Mouse (Mus musculus): ENCODE results near the gene Traf5. TPM values are rescaled to one million over a fixed set of nuclear protein-coding genes. Genes with fewer than 3 reads are reported as not detected.

Gene Traf5
- polyA plus RNA-seq, 1 experiment from 2014 or later = 2.6 TPM

DNA sequence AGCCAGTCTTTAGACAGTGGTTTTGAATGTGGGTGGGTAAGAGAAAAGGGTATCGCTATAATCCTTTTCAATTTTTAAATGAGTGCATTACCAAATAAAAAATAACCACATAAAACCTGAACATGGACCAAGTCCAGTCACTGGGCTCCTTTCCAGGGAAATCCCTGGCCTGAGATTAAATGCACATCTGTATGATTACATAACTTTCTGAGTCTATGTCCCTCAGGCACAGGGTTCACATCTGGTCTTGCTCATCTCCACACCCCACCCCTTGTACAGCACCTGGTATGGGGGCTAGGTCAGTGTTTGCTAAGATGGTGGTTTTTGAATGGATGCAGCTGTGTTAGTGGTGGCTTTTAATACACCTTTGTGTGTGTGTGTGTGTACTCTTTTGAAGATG lies 19.9 kb downstream of the Traf5 start:
- no peak overlapping the region for H3K4me2 ChIP-seq (replicated peaks)
- H3K27ac ChIP-seq = no peak overlapping the region
- no peaks in the 10 kb centered on the region; the same call in 1 of the 2 replicates for H3K4me1 ChIP-seq (replicated peaks)
- no peaks in the 10 kb centered on the region for H3K36me3 ChIP-seq
- H3K9me3 ChIP-seq = no peaks in the 10 kb centered on the region
- H3K4me3 ChIP-seq (replicated peaks) = no peak overlapping the region
- no peaks in the 10 kb centered on the region for H3K27me3 ChIP-seq
- no peak for ATAC-seq
- 89% methylated on average over 1 of the region's 1 CpGs for WGBS
- no peak overlapping the region for H3K9ac ChIP-seq (replicated peaks)

DNA sequence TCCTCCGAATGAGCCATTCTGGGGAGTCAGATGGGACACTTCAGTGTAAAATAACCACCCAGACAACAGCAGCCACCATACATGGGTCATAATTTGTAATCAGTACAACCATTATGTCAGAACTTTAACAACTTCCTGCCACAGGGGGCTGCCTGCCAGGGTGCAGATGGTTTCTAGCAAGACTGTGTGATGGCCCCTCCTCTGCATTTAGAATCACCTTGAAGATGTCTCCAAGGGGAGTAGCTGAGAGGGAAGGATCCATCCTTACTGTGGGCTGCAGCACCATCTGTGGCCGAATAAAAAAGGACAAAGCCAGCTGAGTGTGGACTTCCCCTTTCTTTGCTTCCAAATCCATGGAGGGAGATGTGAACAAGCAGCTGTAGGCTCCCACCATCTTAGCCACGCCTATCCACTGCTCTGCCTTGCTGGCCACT lies 21.7 kb downstream of the Traf5 start:
- no peaks in the 10 kb centered on the region; the same call in 1 of the 2 replicates for H3K4me1 ChIP-seq (replicated peaks)
- H3K4me3 ChIP-seq (replicated peaks) = no peak overlapping the region
- H3K27me3 ChIP-seq = no peaks in the 10 kb centered on the region
- no peak for ATAC-seq
- 65% methylated on average over 3 of the region's 3 CpGs for WGBS
- no peak overlapping the region for H3K9ac ChIP-seq (replicated peaks)
- no peak overlapping the region for H3K27ac ChIP-seq
- H3K9me3 ChIP-seq = no peaks in the 10 kb centered on the region
- H3K4me2 ChIP-seq (replicated peaks) = no peak overlapping the region
- no peaks in the 10 kb centered on the region for H3K36me3 ChIP-seq

- Histone ChIP-seq H3K27ac (peak overlapping the region; percentile 36; the same call in 1 of the 2 replicates), H3K4me2 (replicated peaks) (no peak overlapping the region), H3K27me3 (no peaks in the 10 kb centered on the region), H3K4me1 (replicated peaks) (no peaks in the 10 kb centered on the region; the same call in 1 of the 2 replicates), H3K9ac (replicated peaks) (no peak overlapping the region), H3K4me3 (replicated peaks) (no peak overlapping the region), H3K36me3 (no peaks in the 10 kb centered on the region), H3K9me3 (no peaks in the 10 kb centered on the region)
- 62% methylated on average over 13 of the region's 13 CpGs for whole genome bisulfite sequencing
- no peak for ATAC-seq
These were observed 22.3 kb downstream of the Traf5 start for GRCm38 (mm10) chr1:192069971-192070591.

DNA sequence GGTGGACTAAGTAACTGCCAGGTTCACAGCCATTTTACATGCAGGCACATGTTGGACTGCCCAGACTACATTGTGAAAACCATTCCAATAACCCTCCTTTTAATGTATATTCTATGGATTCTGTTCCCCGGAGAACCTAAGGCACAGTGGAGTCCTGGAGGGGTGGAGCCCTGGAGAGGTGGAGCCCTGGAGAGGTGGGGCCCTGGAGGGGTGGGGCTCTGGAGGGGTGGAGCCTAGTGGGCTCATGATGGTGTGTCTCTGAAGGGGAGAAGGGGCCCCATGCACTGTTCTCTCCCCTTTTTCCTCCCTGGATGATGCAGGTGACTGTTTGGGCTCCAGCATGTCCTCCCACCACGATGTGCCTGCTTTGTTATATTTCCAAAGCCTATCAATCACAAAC lies 24.2 kb downstream of the Traf5 start:
- H3K27me3 ChIP-seq = no peaks in the 10 kb centered on the region
- no peaks in the 10 kb centered on the region for H3K36me3 ChIP-seq
- H3K27ac ChIP-seq = no peak overlapping the region
- no peak overlapping the region for H3K4me3 ChIP-seq (replicated peaks)
- no peak for ATAC-seq
- H3K4me2 ChIP-seq (replicated peaks) = no peak overlapping the region
- no peaks in the 10 kb centered on the region; the same call in 1 of the 2 replicates for H3K4me1 ChIP-seq (replicated peaks)
- no peak overlapping the region for H3K9ac ChIP-seq (replicated peaks)
- no peaks in the 10 kb centered on the region for H3K9me3 ChIP-seq
- 68% methylated on average over 2 of the region's 2 CpGs for WGBS

GRCm38 (mm10) chr1:192066956-192067355 lies 25.4 kb downstream of the Traf5 start:
- ATAC-seq = no peak
- 94% methylated on average over 3 of the region's 3 CpGs for WGBS
- no peak overlapping the region for H3K9ac ChIP-seq (replicated peaks)
- H3K4me2 ChIP-seq (replicated peaks) = no peak overlapping the region
- H3K4me1 ChIP-seq (replicated peaks) = no peaks in the 10 kb centered on the region; the same call in 1 of the 2 replicates
- no peak overlapping the region for H3K27ac ChIP-seq
- no peaks in the 10 kb centered on the region for H3K36me3 ChIP-seq
- H3K9me3 ChIP-seq = no peaks in the 10 kb centered on the region
- H3K27me3 ChIP-seq = no peaks in the 10 kb centered on the region
- H3K4me3 ChIP-seq (replicated peaks) = no peak overlapping the region

DNA sequence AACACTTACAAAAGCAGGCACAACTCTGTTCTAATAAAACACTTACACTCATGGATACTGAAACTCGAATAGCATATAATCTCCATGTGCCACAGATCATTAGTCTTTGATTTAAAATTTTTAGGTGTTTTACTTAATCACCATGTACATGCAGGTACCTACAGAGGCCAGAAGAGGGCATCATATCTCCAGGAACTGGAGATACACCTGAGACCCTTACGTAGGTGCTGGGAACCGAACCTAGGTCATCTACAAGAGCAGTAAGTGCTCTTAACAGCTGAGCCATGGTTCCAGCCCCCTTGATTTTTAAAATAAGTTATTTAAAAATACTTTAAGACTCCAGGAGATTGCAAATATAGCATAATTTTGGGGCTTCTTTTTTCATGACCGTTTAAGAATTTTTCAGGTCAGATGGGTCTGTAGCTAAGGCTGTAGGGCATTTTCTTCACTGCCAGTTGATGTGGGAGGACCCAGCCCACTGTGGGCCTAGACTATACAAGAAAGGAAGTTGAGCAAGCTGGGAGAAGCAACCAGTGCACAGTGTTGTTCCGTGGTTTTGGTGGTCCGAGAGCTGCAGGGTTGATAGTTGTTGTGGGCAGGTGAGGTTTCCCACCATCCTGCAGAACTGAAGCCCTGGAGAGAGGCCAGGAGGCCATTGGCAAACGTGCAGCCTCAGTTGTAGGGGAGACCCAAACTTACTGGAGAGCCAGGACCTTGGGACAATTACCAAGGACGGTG lies 29.0 kb downstream of the Traf5 start:
- no peaks in the 10 kb centered on the region for H3K4me1 ChIP-seq (replicated peaks)
- H3K4me3 ChIP-seq (replicated peaks) = no peak overlapping the region
- H3K4me2 ChIP-seq (replicated peaks) = no peak overlapping the region
- no peak overlapping the region for H3K9ac ChIP-seq (replicated peaks)
- no peak for ATAC-seq
- 93% methylated on average over 8 of the region's 8 CpGs for WGBS
- no peaks in the 10 kb centered on the region for H3K36me3 ChIP-seq
- H3K9me3 ChIP-seq = no peaks in the 10 kb centered on the region
- no peaks in the 10 kb centered on the region for H3K27me3 ChIP-seq
- H3K27ac ChIP-seq = no peak overlapping the region

DNA sequence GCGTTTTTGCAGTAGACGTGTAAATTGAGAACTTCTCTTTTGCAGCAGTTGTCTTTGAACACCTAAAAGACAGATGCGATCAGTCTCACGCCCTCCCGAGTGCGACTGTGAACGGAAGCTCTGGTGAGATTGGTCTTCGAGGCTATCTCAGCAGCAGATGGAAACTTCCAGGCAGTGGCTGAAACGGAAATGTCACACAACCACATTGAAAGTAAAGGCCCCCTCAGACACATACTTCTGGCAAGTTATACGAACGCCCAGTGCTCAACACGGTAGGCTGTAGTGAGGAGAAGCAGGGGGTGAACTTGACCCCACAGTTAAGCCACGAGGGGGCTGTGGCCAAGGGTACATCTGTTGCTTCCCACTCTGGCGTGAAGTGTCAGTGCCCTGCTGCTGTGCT lies 29.7 kb downstream of the Traf5 start:
- Histone ChIP-seq H3K27me3 (no peaks in the 10 kb centered on the region), H3K36me3 (no peaks in the 10 kb centered on the region), H3K9ac (replicated peaks) (no peak overlapping the region), H3K4me2 (replicated peaks) (no peak overlapping the region), H3K27ac (no peak overlapping the region), H3K9me3 (no peaks in the 10 kb centered on the region), H3K4me1 (replicated peaks) (no peaks in the 10 kb centered on the region), H3K4me3 (replicated peaks) (no peak overlapping the region)
- WGBS = 90% methylated on average over 14 of the region's 14 CpGs
- no peak for ATAC-seq

GRCm38 (mm10) chr1:192061666-192062306 lies 30.6 kb downstream of the Traf5 start:
- Histone ChIP-seq H3K9me3 (no peaks in the 10 kb centered on the region), H3K4me2 (replicated peaks) (no peak overlapping the region), H3K36me3 (no peaks in the 10 kb centered on the region), H3K9ac (replicated peaks) (no peak overlapping the region), H3K27me3 (no peaks in the 10 kb centered on the region), H3K27ac (no peak overlapping the region), H3K4me3 (replicated peaks) (no peak overlapping the region), H3K4me1 (replicated peaks) (no peaks in the 10 kb centered on the region)
- 87% methylated on average over 4 of the region's 4 CpGs for WGBS
- no peak for ATAC-seq

DNA sequence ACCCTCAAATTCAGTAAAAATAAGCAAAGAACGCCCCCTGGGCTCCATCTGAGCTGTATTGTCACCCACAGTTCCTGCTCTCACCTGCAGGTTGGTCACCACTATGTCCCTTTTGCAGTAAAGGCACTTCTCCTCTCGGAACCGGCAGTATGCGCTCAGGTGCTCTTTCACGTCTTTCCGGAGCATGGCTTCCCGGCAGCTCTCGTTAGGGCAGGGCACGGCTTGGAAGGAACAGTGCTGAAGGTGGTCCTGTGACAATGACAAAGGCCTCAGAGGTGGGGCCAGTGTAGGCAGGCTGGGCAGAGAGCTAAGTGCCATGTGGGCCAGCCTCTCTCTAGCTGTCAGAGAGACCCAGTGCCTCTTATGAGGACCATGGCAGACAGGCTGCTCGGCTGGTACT lies 33.4 kb downstream of the Traf5 start:
- no peak overlapping the region for H3K9ac ChIP-seq (replicated peaks)
- no peaks in the 10 kb centered on the region for H3K9me3 ChIP-seq
- H3K27ac ChIP-seq = no peak overlapping the region
- no peak overlapping the region for H3K4me3 ChIP-seq (replicated peaks)
- H3K4me1 ChIP-seq (replicated peaks) = no peaks in the 10 kb centered on the region
- no peaks in the 10 kb centered on the region for H3K36me3 ChIP-seq
- no peak overlapping the region for H3K4me2 ChIP-seq (replicated peaks)
- H3K27me3 ChIP-seq = no peaks in the 10 kb centered on the region
- ATAC-seq = no peak
- 83% methylated on average over 10 of the region's 10 CpGs for WGBS

DNA sequence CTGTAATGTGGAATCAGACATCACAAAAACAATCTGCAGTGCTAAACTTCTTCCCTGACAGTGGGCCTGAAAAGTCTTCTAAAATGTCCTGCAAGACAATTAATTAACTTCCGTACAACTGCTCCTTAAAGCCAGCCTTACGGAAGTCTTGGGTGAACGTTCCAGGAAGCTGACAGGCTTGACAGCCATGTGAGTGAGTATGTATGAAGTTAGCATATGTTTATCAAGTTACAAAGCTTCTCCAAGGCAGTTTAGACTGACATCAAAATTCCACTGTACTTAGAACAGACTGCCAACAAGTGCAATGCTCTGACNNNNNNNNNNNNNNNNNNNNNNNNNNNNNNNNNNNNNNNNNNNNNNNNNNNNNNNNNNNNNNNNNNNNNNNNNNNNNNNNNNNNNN lies 38.6 kb downstream of the Traf5 start:
- Histone ChIP-seq H3K4me2 (replicated peaks) (no peak overlapping the region), H3K9ac (replicated peaks) (no peak overlapping the region), H3K36me3 (no peaks in the 10 kb centered on the region), H3K27me3 (no peaks in the 10 kb centered on the region), H3K27ac (no peak overlapping the region), H3K4me3 (replicated peaks) (no peak overlapping the region), H3K9me3 (no peaks in the 10 kb centered on the region), H3K4me1 (replicated peaks) (no peaks in the 10 kb centered on the region)
- ATAC-seq = no peak
- WGBS = 76% methylated on average over 3 of the region's 3 CpGs

DNA sequence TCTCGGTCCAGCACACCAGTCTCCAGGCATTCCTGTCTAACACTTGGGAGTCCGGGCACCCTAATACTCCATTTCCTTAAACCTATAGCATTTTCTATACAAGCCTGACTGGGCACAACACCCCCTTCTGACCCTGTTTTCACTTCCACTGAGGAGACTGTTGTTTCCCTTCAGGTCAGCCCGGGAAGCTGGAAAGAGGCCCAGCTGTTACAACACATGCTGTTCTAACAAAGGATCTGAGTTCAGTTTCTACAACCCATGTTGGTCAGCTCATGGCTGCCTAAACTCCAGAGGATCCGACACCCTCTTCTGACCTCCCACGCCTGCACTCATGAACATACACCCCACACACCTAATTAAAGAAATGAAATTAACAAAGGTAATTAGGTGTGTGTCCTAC lies 39.4 kb downstream of the Traf5 start:
- H3K9me3 ChIP-seq = no peaks in the 10 kb centered on the region
- H3K36me3 ChIP-seq = no peaks in the 10 kb centered on the region
- no peak for ATAC-seq
- H3K27ac ChIP-seq = no peak overlapping the region
- H3K9ac ChIP-seq (replicated peaks) = no peak overlapping the region
- 85% methylated on average over 5 of the region's 5 CpGs for WGBS
- no peaks in the 10 kb centered on the region for H3K4me1 ChIP-seq (replicated peaks)
- H3K4me3 ChIP-seq (replicated peaks) = no peak overlapping the region
- H3K27me3 ChIP-seq = no peaks in the 10 kb centered on the region
- H3K4me2 ChIP-seq (replicated peaks) = no peak overlapping the region

- whole genome bisulfite sequencing = 92% methylated on average over 8 of the region's 8 CpGs
- H3K27ac ChIP-seq = no peak overlapping the region
- no peaks in the 10 kb centered on the region for H3K27me3 ChIP-seq
- no peaks in the 10 kb centered on the region for H3K4me1 ChIP-seq (replicated peaks)
- no peak overlapping the region for H3K4me3 ChIP-seq (replicated peaks)
- no peak overlapping the region for H3K4me2 ChIP-seq (replicated peaks)
- H3K36me3 ChIP-seq = no peaks in the 10 kb centered on the region
- no peak for ATAC-seq
- no peaks in the 10 kb centered on the region for H3K9me3 ChIP-seq
- H3K9ac ChIP-seq (replicated peaks) = no peak overlapping the region
These were observed 39.9 kb downstream of the Traf5 start for GRCm38 (mm10) chr1:192052461-192052860.
